Mouse (Mus musculus) adrenal gland, adult 8-10 months (tissue): Measurements from ENCODE around the gene Tor1aip2. TPM values are rescaled to one million over a fixed set of nuclear protein-coding genes. Genes with fewer than 3 reads are reported as not detected.
A peak's percentile ranks its signal among the peaks of the same experiment; 100 is the strongest.
"Not testable (repeated sequence)": the region's sequence is repeated elsewhere in the genome, so short reads cannot be mapped to it uniquely, and the experiment has no call there.

Experiments used
- DNase-seq: peaks from one replicate; pipeline ENCODE4 v3.0.0; 2022
- total RNA-seq, 4 experiments: library from RNA; stranded (reverse); gene quantifications; 2 replicates each; pipeline ENCODE4 v1.2.4; 2022

Tor1aip2 gene
- total RNA-seq: 100 to 1,000 TPM; 116 to 149 (median 129) TPM

GRCm38 (mm10) chr1:156035269-156035929 lies at the start of gene Tor1aip2:
Gene Tor1aip2, plus strand, starts transcription at chr1:156035403.
- DNase-seq: no peak

GRCm38 (mm10) chr1:155987625-155988024 lies 47.6 kb upstream of the Tor1aip2 start:
- DNase-seq: no peak

- no peak for DNase-seq
Measured at GRCm38 (mm10) chr1:155989387-155989786, 45.8 kb upstream of the Tor1aip2 start.

- DNase-seq: no peak
Measured at GRCm38 (mm10) chr1:155990391-155990790, 44.8 kb upstream of the Tor1aip2 start.

- no peak for DNase-seq
Measured at GRCm38 (mm10) chr1:155994524-155994923, 40.7 kb upstream of the Tor1aip2 start.

GRCm38 (mm10) chr1:155995612-155996011 lies 39.6 kb upstream of the Tor1aip2 start:
- DNase-seq: no peak

DNA sequence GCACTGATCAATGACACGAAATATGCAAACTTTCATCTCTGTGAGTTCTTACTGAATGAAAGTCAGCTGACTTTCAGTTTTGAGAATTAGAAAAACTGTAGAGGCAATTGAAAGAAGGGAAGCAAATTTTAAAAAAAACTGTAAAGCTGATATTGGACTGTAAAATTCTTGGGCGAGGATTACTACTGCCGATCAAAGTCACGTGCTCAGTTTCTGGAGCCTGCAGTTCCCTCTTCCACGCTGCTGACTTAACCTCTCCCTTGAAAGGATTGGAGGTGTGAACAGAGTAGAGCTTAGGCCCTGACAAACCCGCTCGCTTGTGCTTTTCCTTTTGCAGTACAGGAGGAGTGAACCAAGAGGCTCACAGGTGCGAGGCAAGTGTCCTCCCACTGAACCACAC lies 32.8 kb upstream of the Tor1aip2 start:
- DNase-seq: no peak

DNA sequence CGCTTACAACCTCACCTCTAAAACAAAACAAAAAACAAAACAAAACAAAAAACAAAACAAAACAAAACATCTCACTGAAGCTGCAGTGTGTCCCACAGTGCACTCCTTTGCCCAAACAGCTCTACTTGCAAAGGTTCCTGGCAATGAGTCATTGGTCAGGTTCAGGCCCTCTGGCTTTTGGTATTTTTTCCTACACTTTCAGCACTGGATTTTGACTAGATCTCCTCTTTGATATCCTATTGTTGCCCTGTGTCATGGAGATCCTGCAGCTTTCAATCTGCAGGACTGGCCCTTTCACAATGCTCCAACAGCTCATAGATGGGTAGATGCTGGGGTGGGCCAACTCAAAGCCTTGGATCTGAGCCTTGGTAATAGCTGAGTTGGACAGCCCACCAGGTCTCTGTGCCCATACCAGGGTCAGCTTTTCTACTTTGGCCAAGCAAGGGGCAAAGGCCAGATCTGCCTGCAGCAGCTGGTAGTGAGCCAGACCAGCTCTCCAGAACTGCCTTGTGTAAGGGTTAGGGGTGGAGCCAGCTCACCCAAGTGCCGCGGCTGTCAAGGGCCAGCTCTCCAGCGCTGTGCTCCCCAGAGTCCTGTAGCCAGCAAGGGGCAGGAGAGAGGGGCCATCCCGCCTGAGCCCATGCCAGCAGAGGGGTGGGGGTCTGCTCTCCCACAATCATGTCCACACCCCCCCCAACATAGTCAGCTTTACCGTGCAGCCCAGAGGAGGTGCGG lies 31.8 kb upstream of the Tor1aip2 start:
- peak; percentile 21 for DNase-seq

DNA sequence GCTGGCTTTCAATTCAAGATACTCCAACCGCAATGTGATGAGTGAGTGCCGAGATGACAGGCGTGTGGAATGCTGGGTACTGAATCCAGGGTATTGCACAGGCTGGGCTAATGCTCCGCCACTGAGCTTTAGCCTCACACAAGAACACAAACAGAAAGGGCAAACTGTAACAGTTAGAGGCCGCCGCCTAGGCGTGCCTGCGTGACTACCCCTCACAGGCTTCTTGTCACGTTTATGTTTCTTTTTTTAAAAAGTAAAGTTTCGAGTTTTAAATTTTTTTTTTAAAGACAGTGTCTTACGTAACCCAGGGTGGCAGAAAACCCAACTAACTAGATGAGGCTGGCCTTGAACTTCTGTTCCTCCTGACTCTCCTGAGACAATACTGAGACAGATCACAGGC lies 29.3 kb upstream of the Tor1aip2 start:
- DNase-seq: peak; percentile 9

DNA sequence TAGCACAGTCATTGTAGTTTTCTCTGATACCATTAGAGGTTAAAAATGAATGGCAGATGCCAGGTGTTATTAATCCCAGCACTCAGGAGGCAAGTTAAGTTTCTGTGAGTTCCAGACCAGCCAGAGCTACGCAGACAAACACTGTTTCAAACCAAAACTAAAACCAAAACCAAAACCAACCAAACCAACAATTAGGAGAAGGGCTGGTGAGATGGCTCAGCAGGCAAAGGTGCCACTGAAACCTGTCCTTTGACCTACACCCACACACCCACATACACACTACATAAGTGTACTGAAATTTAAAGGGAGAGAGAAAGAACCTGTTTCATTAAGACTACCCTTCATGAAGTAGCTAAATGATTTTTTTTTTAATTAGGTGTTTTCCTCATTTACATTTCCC lies 26.2 kb upstream of the Tor1aip2 start:
- no peak for DNase-seq

GRCm38 (mm10) chr1:156019800-156020199 lies 15.4 kb upstream of the Tor1aip2 start:
- no peak for DNase-seq

DNA sequence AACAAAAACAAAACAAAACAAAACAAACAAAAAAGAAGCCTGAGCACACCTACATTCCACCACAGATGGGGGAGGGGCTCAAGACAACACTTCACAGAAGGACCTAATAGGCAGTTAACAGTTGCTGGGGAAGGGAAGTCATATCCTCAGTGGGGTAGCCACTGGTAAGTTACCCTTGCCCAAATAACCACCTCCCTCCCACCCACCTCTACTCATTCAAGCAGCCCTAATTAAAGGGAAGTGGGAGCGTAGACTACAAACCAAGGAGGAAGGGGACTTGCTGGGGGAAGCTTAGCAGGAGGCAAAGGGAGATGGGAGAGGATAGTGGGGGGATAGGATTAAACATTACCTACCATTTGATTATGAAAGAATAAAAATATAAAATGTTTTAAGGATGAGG lies 14.8 kb upstream of the Tor1aip2 start:
- DNase-seq: no peak

DNA sequence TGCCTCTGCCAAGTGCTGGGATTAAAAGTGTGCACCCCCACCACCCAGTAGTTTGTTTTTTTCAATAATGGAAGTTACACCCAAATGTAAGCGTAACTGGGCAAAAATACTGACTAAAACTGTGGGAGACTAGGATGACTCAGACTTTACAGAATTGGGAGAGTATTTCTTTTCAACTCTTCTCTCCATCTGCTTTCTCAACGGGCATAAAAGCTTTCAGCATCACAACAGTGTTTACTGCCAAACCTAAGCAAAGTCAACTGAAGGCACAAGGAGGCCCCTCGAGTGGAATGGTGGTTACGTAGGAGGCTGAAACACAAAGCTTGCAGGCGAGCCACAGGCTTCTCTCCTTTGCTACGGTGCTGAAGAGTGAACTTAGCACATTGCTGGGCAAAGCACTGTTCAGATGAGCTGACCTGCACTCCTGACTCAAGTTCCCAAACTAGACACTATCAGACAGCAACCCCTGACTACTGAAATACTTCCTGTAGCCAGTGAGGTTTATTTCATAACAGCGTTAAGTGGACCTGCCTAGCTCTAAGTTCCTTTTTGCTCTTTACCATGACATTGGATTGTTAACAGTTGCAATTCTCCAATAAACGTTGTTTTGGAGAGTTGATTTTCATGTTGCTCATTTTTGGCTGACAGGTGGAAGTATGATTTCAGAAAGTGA lies 10.2 kb upstream of the Tor1aip2 start:
- DNase-seq: no peak

DNA sequence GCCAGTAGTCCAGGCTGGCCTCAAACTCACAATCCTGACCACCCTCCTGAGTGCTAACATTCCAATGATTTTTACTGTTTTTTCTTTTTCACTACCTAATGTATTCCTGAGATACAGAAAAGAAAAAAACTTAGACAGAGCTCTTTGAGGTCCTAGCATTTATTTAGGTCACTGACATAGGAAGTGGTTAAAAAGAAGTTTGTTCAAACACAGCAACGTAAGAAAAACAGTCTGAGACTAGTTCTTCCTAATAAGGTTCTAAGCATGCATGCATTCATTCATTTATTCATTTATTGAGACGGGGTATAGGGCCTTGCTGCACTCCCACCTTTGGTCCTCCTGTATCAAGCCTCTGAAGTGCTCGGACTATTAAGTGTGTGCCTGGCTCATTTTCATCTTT lies 7.4 kb upstream of the Tor1aip2 start:
- no peak for DNase-seq

DNA sequence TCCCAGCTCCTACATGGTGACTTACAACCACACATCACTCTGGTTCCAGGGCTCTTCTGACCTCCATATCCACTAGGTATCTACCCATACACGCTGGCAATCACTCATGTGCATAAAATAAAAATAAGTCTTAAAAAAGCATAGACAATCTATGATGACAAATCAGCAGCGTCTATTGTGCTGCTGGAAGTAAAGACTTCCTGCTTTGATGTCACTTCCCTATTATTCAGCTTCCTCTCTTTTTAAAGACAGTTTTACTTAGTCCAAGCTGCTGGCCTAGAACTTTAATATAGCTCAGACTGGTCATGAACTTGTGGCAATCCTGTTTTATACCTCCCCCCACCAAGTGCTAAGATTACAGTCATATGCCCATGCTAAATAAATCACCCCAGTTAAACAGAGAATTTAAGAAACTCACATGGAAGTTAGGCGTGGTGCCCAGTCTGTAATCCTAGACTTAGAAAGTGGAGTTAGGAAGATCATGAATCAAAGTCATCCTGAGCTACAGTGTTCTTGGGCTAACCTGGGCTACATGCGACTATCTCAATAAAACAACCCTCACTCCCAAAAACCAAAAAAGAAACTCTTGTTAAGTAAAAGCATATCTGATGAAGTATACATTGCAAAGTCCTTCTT lies 6.7 kb upstream of the Tor1aip2 start:
- no peak for DNase-seq

- DNase-seq: no peak
Measured at GRCm38 (mm10) chr1:156033921-156034320, 1.3 kb upstream of the Tor1aip2 start.

DNA sequence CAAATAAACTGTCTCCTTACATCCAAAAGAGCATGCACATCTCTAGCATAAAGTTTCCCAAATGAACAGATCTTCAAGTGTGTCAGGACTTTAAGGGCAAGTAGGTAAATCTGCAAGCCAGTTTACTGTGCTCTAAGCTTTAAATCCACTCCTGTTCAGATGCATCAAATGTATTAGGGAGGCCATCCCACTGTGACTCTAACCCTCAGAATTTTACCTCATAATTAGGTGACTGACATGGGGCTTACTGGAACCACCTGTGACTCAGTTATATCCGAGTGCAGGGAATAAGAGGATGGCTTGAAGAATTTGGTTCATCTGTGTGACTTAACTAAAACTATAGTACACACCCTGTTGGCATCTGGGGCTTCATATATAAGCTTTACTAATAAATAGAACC lies 542 bp upstream of the Tor1aip2 start:
- no peak for DNase-seq

DNA sequence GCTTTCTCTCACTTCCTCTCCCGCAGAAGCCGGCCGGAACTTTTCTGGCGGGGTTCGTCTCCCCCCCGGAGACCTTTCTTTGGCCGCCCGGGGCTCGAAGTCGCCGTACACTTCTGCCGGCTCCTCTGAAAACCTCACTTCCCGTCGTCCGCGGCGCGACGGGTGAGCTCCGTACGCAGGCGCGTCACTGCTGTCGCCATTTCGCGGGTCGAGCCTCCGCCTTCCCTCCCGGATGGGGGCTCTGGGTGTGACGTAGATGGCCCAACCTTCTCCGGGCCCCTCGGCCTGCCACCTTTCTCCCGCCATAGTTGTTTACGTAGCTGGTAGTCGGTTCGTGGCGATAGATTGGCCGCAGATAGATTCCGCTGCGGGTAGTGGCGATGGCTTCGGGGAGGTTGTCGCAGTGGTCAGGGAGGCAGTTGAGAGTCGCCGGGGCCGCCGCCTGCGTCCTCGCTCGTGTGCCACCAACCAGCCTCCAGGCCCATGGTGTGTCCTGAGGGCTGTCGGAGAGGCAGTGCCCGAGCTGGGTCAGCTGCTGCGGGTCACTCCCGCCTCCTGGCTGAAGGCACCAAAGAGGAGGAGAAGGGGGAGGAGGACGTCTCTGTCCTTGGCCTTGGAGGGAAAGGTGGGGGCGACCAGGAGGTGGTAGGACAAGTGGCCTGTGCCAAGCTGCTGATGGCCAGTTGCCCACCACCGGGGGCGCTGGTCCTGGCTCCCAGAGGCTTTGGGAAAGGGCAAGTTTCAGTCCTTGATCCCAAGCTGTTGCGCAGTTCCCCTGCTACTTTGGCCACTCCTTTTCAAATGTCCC lies 931 bp downstream of the Tor1aip2 start, which contains the start of gene Tor1aip1:
Gene Tor1aip1 (minus strand): TSS at position 551 of the 808 bp plus-strand sequence.
- peak; percentile 99 for DNase-seq

- peak; percentile 35 for DNase-seq
Measured at GRCm38 (mm10) chr1:156037144-156037583, 2.0 kb downstream of the Tor1aip2 start.

DNA sequence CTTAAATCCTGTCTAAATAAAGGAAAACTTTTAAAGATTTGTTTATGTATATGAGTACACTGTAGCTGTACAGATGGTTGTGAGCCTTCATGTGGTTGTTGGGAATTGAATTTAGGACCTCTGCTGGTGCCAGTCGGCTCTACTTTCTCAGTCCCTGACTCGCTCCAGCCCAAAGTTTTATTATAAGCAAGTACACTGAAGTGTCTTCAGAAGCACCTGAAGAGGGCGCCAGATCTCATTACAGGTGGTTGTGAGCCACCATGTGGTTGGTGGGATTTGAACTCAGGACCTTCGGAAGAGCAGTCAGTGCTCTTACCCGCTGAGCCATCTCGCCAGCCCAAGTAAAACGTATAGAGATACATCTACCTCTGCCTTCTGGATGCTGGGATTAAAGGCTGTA lies 4.8 kb downstream of the Tor1aip2 start:
- not testable (repeated sequence) for DNase-seq

- DNase-seq: peak; percentile 91
Measured at GRCm38 (mm10) chr1:156040731-156041401, 5.7 kb downstream of the Tor1aip2 start.
